Mouse (Mus musculus): Measurements from ENCODE around the gene Ccdc51.

- no peak for TF ChIP-seq FLI1 (IDR thresholded peaks at IDR 0.05; ENCODE audit: low read length)
- TF ChIP-seq GATA1 (IDR thresholded peaks at IDR 0.05; ENCODE audit: borderline replicate concordance, low read length) = no peak
Measured at GRCm38 (mm10) chr9:109052490-109053260, 29.6 kb upstream of the Ccdc51 start.
